Mouse (Mus musculus) CH12.LX (cell line): ENCODE measurements around the gene Phf3.

ENCODE experiments used
- CTCF ChIP-seq, 2 experiments: IDR thresholded peaks in 1 of 2; conservative IDR thresholded peaks in 1 of 2; 2 replicates each; pipeline ENCODE4 v1.5.1; 2011 to 2012; ENCODE audit warnings: low read depth in 2 of 2, low read length in 2 of 2, improper control_type of control experiment in 1 of 2, inconsistent platforms in 1 of 2, mild to moderate bottlenecking in 1 of 2, moderate library complexity in 1 of 2
- MAFK ChIP-seq: IDR thresholded peaks from 2 replicates; pipeline ENCODE4 v1.6.1; 2011; ENCODE audit warnings: low read length, improper control_type of control experiment; ENCODE audit not compliant: insufficient replicate concordance
- POLR2A ChIP-seq: IDR thresholded peaks from 2 replicates; pipeline ENCODE4 v1.6.1; 2011; ENCODE audit warnings: low read depth, mild to moderate bottlenecking, improper control_type of control experiment, low read length
- USF1 ChIP-seq: IDR thresholded peaks from 2 replicates; pipeline ENCODE4 v1.6.1; 2014; ENCODE audit warnings: low read depth, mild to moderate bottlenecking, inconsistent platforms, low read length, improper control_type of control experiment
- ZKSCAN1 ChIP-seq: IDR thresholded peaks from 2 replicates; pipeline ENCODE4 v1.6.1; 2012; ENCODE audit warnings: low read depth, inconsistent platforms, low read length, improper control_type of control experiment, borderline replicate concordance

GRCm38 (mm10) chr1:30776196-30776595 lies 97.5 kb downstream of the Phf3 start:
- no peak for TF ChIP-seq POLR2A
- TF ChIP-seq USF1, result no peak
- TF ChIP-seq ZKSCAN1, result no peak
- TF ChIP-seq CTCF (conservative IDR thresholded peaks at IDR 0.05 in 1 of 2, IDR thresholded peaks at IDR 0.05 in 1 of 2; ENCODE audit: low read depth in 2 of 2, low read length in 2 of 2), result no peak
- TF ChIP-seq MAFK, result no peak
